Mouse (Mus musculus): Measurements from ENCODE around the gene Taf4.

The Taf4 gene

GRCm38 (mm10) chr2:179976628-179977343 is at the start of gene Taf4:
TSS of gene Taf4 (minus strand) at chr2:179976646.
- in situ Hi-C loops (cut with MboI; ENCODE audit: low pct_unique_long_range_greater_than_20kb in 1 of 2, low sequenced_read_pairs in 2 of 2, unreplicated experiment in 1 of 2): no loop called here

- in situ Hi-C loops (cut with MboI; ENCODE audit: low pct_unique_long_range_greater_than_20kb in 1 of 2, low sequenced_read_pairs in 2 of 2, unreplicated experiment in 1 of 2): no loop called here
Observed at GRCm38 (mm10) chr2:180025861-180026200, 49.4 kb upstream of the Taf4 start.

GRCm38 (mm10) chr2:180025135-180025860 is 48.9 kb upstream of the Taf4 start:
- in situ Hi-C loops (cut with MboI; ENCODE audit: low pct_unique_long_range_greater_than_20kb in 1 of 2, low sequenced_read_pairs in 2 of 2, unreplicated experiment in 1 of 2): no loop called here

- in situ Hi-C loops (cut with MboI; ENCODE audit: low pct_unique_long_range_greater_than_20kb in 1 of 2, low sequenced_read_pairs in 2 of 2, unreplicated experiment in 1 of 2): no loop called here
Observed at GRCm38 (mm10) chr2:180024401-180025098, 48.1 kb upstream of the Taf4 start, which contains the start of gene Lsm14b. TSS of gene Lsm14b (plus strand) at chr2:180024987.

- in situ Hi-C loops (cut with MboI; ENCODE audit: low pct_unique_long_range_greater_than_20kb in 1 of 2, low sequenced_read_pairs in 2 of 2, unreplicated experiment in 1 of 2): no loop called here
Observed at GRCm38 (mm10) chr2:180022751-180023150, 46.3 kb upstream of the Taf4 start.

- in situ Hi-C loops (cut with MboI; ENCODE audit: low pct_unique_long_range_greater_than_20kb in 1 of 2, low sequenced_read_pairs in 2 of 2, unreplicated experiment in 1 of 2): no loop called here
Observed at GRCm38 (mm10) chr2:180020919-180021318, 44.5 kb upstream of the Taf4 start.

GRCm38 (mm10) chr2:180020091-180020661 is 43.7 kb upstream of the Taf4 start:
- in situ Hi-C loops (cut with MboI; ENCODE audit: low pct_unique_long_range_greater_than_20kb in 1 of 2, low sequenced_read_pairs in 2 of 2, unreplicated experiment in 1 of 2): no loop called here

GRCm38 (mm10) chr2:180018573-180018972 is 42.1 kb upstream of the Taf4 start:
- in situ Hi-C loops (cut with MboI; ENCODE audit: low pct_unique_long_range_greater_than_20kb in 1 of 2, low sequenced_read_pairs in 2 of 2, unreplicated experiment in 1 of 2): no loop called here

GRCm38 (mm10) chr2:180017632-180018031 is 41.2 kb upstream of the Taf4 start:
- in situ Hi-C loops (cut with MboI; ENCODE audit: low pct_unique_long_range_greater_than_20kb in 1 of 2, low sequenced_read_pairs in 2 of 2, unreplicated experiment in 1 of 2): no loop called here

GRCm38 (mm10) chr2:180013686-180014085 is 37.2 kb upstream of the Taf4 start:
- in situ Hi-C loops (cut with MboI; ENCODE audit: low pct_unique_long_range_greater_than_20kb in 1 of 2, low sequenced_read_pairs in 2 of 2, unreplicated experiment in 1 of 2): no loop called here

GRCm38 (mm10) chr2:180011370-180011769 is 34.9 kb upstream of the Taf4 start:
- in situ Hi-C loops (cut with MboI; ENCODE audit: low pct_unique_long_range_greater_than_20kb in 1 of 2, low sequenced_read_pairs in 2 of 2, unreplicated experiment in 1 of 2): no loop called here

GRCm38 (mm10) chr2:180010686-180011085 is 34.2 kb upstream of the Taf4 start:
- in situ Hi-C loops (cut with MboI; ENCODE audit: low pct_unique_long_range_greater_than_20kb in 1 of 2, low sequenced_read_pairs in 2 of 2, unreplicated experiment in 1 of 2): no loop called here

GRCm38 (mm10) chr2:180006352-180007017 is 30.0 kb upstream of the Taf4 start:
- in situ Hi-C loops (cut with MboI; ENCODE audit: low pct_unique_long_range_greater_than_20kb in 1 of 2, low sequenced_read_pairs in 2 of 2, unreplicated experiment in 1 of 2): no loop called here

- in situ Hi-C loops (cut with MboI; ENCODE audit: low pct_unique_long_range_greater_than_20kb in 1 of 2, low sequenced_read_pairs in 2 of 2, unreplicated experiment in 1 of 2): no loop called here
Observed at GRCm38 (mm10) chr2:180005656-180006351, 29.4 kb upstream of the Taf4 start.

- in situ Hi-C loops (cut with MboI; ENCODE audit: low pct_unique_long_range_greater_than_20kb in 1 of 2, low sequenced_read_pairs in 2 of 2, unreplicated experiment in 1 of 2): no loop called here
Observed at GRCm38 (mm10) chr2:180001635-180002034, 25.2 kb upstream of the Taf4 start.

- in situ Hi-C loops (cut with MboI; ENCODE audit: low pct_unique_long_range_greater_than_20kb in 1 of 2, low sequenced_read_pairs in 2 of 2, unreplicated experiment in 1 of 2): no loop called here
Observed at GRCm38 (mm10) chr2:179998431-179998830, 22.0 kb upstream of the Taf4 start.

GRCm38 (mm10) chr2:179993071-179993470 is 16.6 kb upstream of the Taf4 start:
- in situ Hi-C loops (cut with MboI; ENCODE audit: low pct_unique_long_range_greater_than_20kb in 1 of 2, low sequenced_read_pairs in 2 of 2, unreplicated experiment in 1 of 2): no loop called here

- in situ Hi-C loops (cut with MboI; ENCODE audit: low pct_unique_long_range_greater_than_20kb in 1 of 2, low sequenced_read_pairs in 2 of 2, unreplicated experiment in 1 of 2): no loop called here
Observed at GRCm38 (mm10) chr2:179989098-179989497, 12.7 kb upstream of the Taf4 start.
